Comparison of ENCODE assay signal across 29 mouse cellular contexts in the genomic region with DNA sequence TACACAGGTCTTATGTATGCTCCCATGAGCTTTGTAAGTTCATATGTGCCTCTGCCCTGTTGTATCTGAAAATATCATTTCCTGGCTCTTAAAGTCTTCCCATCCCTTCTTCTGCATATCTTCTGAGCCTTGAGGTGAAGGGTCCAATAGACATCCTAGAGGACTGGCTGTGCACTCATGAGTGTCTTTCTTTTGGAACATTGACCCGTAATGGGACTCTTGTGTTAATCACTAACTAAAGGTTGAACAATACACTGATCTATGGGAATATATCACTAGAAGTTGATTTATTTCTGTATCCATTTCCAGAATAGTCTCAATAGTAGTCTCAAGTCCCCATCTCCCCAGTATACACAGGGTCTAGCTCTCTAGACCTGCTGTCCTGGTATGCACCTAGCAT. TPM values are rescaled to one million over a fixed set of nuclear protein-coding genes. Genes with fewer than 3 reads are reported as not detected.
A peak's percentile ranks its signal among the peaks of the same experiment; 100 is the strongest.
DNase-seq lines count a peak whose midpoint lies in the region; ATAC-seq and TF ChIP-seq lines count a peak whose summit lies in the region.
"Had no signal": no experiment of that assay in that cellular context is flagged by ENCODE, and none has a peak within 500 bp of the region (broad histone marks: within the 10 kb centered on the region; RNA-seq: fewer than 3 reads in every experiment).

No protein-coding gene starts in this region.

- H3K9ac ChIP-seq in kidney, embryonic 14.5 days (ENCODE audit: low read depth, low read length), result no peak overlapping the region
- no peak overlapping the region for H3K9ac ChIP-seq in liver, postnatal 0 days (replicated peaks)
- no peak overlapping the region for H3K9ac ChIP-seq in liver, embryonic 12.5 days
- H3K9ac ChIP-seq: embryonic facial prominence, embryonic 12.5 days; embryonic facial prominence, embryonic 15.5 days; forebrain, postnatal 0 days; heart, embryonic 13.5 days; hindbrain, embryonic 14.5 days had no signal

- intact Hi-C loops in left cerebral cortex, adult 2 months (cut with DNase I), result loop anchor here (5.0 kb wide), 1 partner anchor 188 kb away; no protein-coding TSS in a partner anchor

- no peak for ATAC-seq in kidney, embryonic 14.5 days (ENCODE audit: low FRiP score, low TSS enrichment)
- no peak for ATAC-seq in liver, postnatal 0 days
- ATAC-seq in liver, embryonic 12.5 days, result no peak
- no peak for ATAC-seq in cerebellum, adult (ENCODE audit: insufficient number of reproducible peaks, low FRiP score, low TSS enrichment)
- ATAC-seq: activated CD4-positive, CD25-positive, alpha-beta regulatory T cell, adult 4 months; forebrain, embryonic 14.5 days; forebrain, postnatal 0 days had no signal

- H3K4me2 ChIP-seq in kidney, embryonic 14.5 days (replicated peaks; ENCODE audit: low read depth, low read length), result no peak overlapping the region
- no peak overlapping the region for H3K4me2 ChIP-seq in liver, postnatal 0 days (ENCODE audit: low read depth, low read length)
- no peak overlapping the region for H3K4me2 ChIP-seq in liver, embryonic 12.5 days
- H3K4me2 ChIP-seq: embryonic facial prominence, embryonic 12.5 days; embryonic facial prominence, embryonic 15.5 days; heart, embryonic 13.5 days; hindbrain, embryonic 14.5 days had no signal

- H3K36me3 ChIP-seq in kidney, embryonic 14.5 days (ENCODE audit: control insufficient read depth, insufficient read depth, low read length), result peaks cover 95% of the 10 kb centered on the region
- H3K36me3 ChIP-seq in liver, postnatal 0 days (replicated peaks; ENCODE audit: insufficient read depth, low read length), result peaks cover 92% of the 10 kb centered on the region
- H3K36me3 ChIP-seq in liver, embryonic 12.5 days, result peaks cover 99% of the 10 kb centered on the region

- peak; percentile 25 for DNase-seq in heart, adult 11 months
- no peak for DNase-seq in heart, adult 18-20 months
- DNase-seq in kidney, adult 8-10 months, result peak; percentile 39 to 79
- DNase-seq in liver, postnatal 0 days, result no peak
- DNase-seq in left cerebral cortex, adult 2 months (ENCODE audit: extremely low spot score in 1 of 2, low spot score in 2 of 2), result no peak
- DNase-seq: adrenal gland, adult 8-10 months; adrenal gland, postnatal 25 days; cerebellum, adult 11 months; cerebellum, adult 2 months; cerebellum, adult 9-11 months; cerebellum, postnatal 25 days; forebrain, postnatal 0 days; gastrocnemius, adult 2 months; gastrocnemius, postnatal 14 days; heart, adult 2 months; heart, postnatal 14 days; heart, postnatal 4 days had no signal

- TF ChIP-seq EP300 in liver, postnatal 0 days (IDR thresholded peaks at IDR 0.05; ENCODE audit: low read depth), result no peak

- no peaks in the 10 kb centered on the region for H3K27me3 ChIP-seq in kidney, embryonic 14.5 days (ENCODE audit: control insufficient read depth, insufficient read depth, low read length)
- no peaks in the 10 kb centered on the region for H3K27me3 ChIP-seq in liver, postnatal 0 days (ENCODE audit: insufficient read depth, low read length)
- no peaks in the 10 kb centered on the region for H3K27me3 ChIP-seq in liver, embryonic 12.5 days (replicated peaks)
- H3K27me3 ChIP-seq: embryonic facial prominence, embryonic 12.5 days; embryonic facial prominence, embryonic 15.5 days; heart, embryonic 13.5 days had no signal

- no peak for TF ChIP-seq CTCF in liver, postnatal 0 days (IDR thresholded peaks at IDR 0.05; ENCODE audit: low read depth)
- TF ChIP-seq CTCF in left cerebral cortex, adult 2 months (IDR thresholded peaks at IDR 0.05), result no peak

- no peaks in the 10 kb centered on the region for H3K4me1 ChIP-seq in kidney, embryonic 14.5 days (ENCODE audit: control insufficient read depth, insufficient read depth, low read length)
- no peaks in the 10 kb centered on the region; the same call in 1 of the 2 replicates for H3K4me1 ChIP-seq in liver, postnatal 0 days (ENCODE audit: insufficient read depth)
- no peaks in the 10 kb centered on the region for H3K4me1 ChIP-seq in liver, embryonic 12.5 days
- H3K4me1 ChIP-seq: embryonic facial prominence, embryonic 12.5 days; embryonic facial prominence, embryonic 15.5 days; heart, embryonic 10.5 days; heart, embryonic 13.5 days had no signal

- no peak overlapping the region for H3K4me3 ChIP-seq in kidney, embryonic 14.5 days (ENCODE audit: low read length)
- no peak overlapping the region for H3K4me3 ChIP-seq in liver, postnatal 0 days (ENCODE audit: low read depth, low read length)
- H3K4me3 ChIP-seq in liver, embryonic 12.5 days, result no peak overlapping the region
- H3K4me3 ChIP-seq in left cerebral cortex, adult 2 months, result no peak overlapping the region
- H3K4me3 ChIP-seq: embryonic facial prominence, embryonic 12.5 days; embryonic facial prominence, embryonic 15.5 days; gastrocnemius, adult 2 months; heart, adult 2 months; heart, embryonic 10.5 days; heart, embryonic 13.5 days had no signal

- whole genome bisulfite sequencing in kidney, embryonic 14.5 days, result 63% methylated on average over 1 of the region's 1 CpGs
- WGBS in liver, postnatal 0 days (ENCODE audit: insufficient replicate concordance), result 60% methylated on average over 1 of the region's 1 CpGs
- WGBS in liver, embryonic 12.5 days (ENCODE audit: insufficient replicate concordance), result 88% methylated on average over 1 of the region's 1 CpGs

- no peak overlapping the region for H3K27ac ChIP-seq in kidney, embryonic 14.5 days (ENCODE audit: low read depth, low read length)
- 0 out of 2 replicates have a peak overlapping the region, but pooled peaks have one; percentile 16 for H3K27ac ChIP-seq in liver, postnatal 0 days (ENCODE audit: low read depth)
- H3K27ac ChIP-seq in liver, embryonic 12.5 days, result no peak overlapping the region
- H3K27ac ChIP-seq in left cerebral cortex, adult 2 months, result no peak overlapping the region
- H3K27ac ChIP-seq: embryonic facial prominence, embryonic 12.5 days; embryonic facial prominence, embryonic 15.5 days; gastrocnemius, adult 2 months; heart, adult 2 months; heart, embryonic 10.5 days; heart, embryonic 13.5 days; hindbrain, embryonic 14.5 days had no signal

- H3K9me3 ChIP-seq in kidney, embryonic 14.5 days (ENCODE audit: control insufficient read depth, low read length), result no peaks in the 10 kb centered on the region
- no peaks in the 10 kb centered on the region for H3K9me3 ChIP-seq in liver, postnatal 0 days (ENCODE audit: low read length)
- no peaks in the 10 kb centered on the region for H3K9me3 ChIP-seq in liver, embryonic 12.5 days (replicated peaks)
- H3K9me3 ChIP-seq: embryonic facial prominence, embryonic 12.5 days; embryonic facial prominence, embryonic 15.5 days; heart, embryonic 10.5 days; heart, embryonic 13.5 days had no signal

RNA-seq across cellular contexts. Expression of gene Slc5a11, which starts 29.7 kb away (rescaled TPM):
- not detected for total RNA-seq in heart, adult 18-20 months (2021)
- 0.49 and 1.9 TPM in 2 replicates for polyA plus RNA-seq in kidney, embryonic 14.5 days (2014; fragmentation: Nextera tagmentation; extraction: Ambion mirVana)
- 0.27 and 0.28 TPM in 2 replicates for polyA plus RNA-seq in liver, postnatal 0 days (2015; fragmentation: Nextera tagmentation; extraction: Ambion mirVana)
- 0.24 and 0.30 TPM in 2 replicates for polyA plus RNA-seq in liver, embryonic 12.5 days (2016; fragmentation: Nextera tagmentation; extraction: Ambion mirVana)
- total RNA-seq in left cerebral cortex, adult 2 months (2021), result 1 to 10 TPM in 1 of 2 experiments, under 1 TPM in 1; 0.29 to 1.1 TPM
- total RNA-seq: adrenal gland, postnatal 25 days; gastrocnemius, adult 2 months; gastrocnemius, postnatal 14 days; gastrocnemius, postnatal 4 days; heart, adult 2 months; heart, postnatal 14 days; heart, postnatal 4 days had no signal
- polyA plus RNA-seq: forebrain, embryonic 11.5 days; hindbrain, embryonic 14.5 days had no signal

Comparison
In these comparisons a context has a peak if more than half of its experiments do, and no peak if none do; other contexts are left out.
1. DNase-seq: peak in heart, adult 11 months (single experiment) and kidney, adult 8-10 months (2 of 2); none in heart, adult 18-20 months (0 of 2), liver, postnatal 0 days (single experiment) and left cerebral cortex, adult 2 months (0 of 2).